Mouse (Mus musculus) liver, postnatal 0 days (tissue): ENCODE measurements around the gene Fam189b. TPM values are rescaled to one million over a fixed set of nuclear protein-coding genes. Genes with fewer than 3 reads are reported as not detected.

Experiments used
- ATAC-seq: fragments of 200-750 bp; cut with Nextera tagmentation; 2 replicates; pipeline ENCODE4 v1.8.0; 2017; ENCODE audit warnings: mild to moderate bottlenecking, moderate library complexity
- DNase-seq: peaks from one replicate; pipeline ENCODE4 v3.0.0-alpha.2; 2016
- H3K27ac ChIP-seq: fragments of 300-500 bp; sonication (generic); 2 replicates; pipeline ENCODE4 v1.5.1; 2014; ENCODE audit warnings: antibody characterized with exemption, moderate library complexity, mild to moderate bottlenecking, low read depth
- H3K27me3 ChIP-seq: fragments of 300-500 bp; sonication (generic); 2 replicates; pipeline ENCODE4 v1.6.1; 2014; ENCODE audit warnings: low read length, control low read depth, mixed read lengths; ENCODE audit not compliant: insufficient read depth
- H3K36me3 ChIP-seq: fragments of 300-500 bp; sonication (generic); replicated peaks from 2 replicates; pipeline ENCODE4 v1.6.1; 2014; ENCODE audit warnings: mild to moderate bottlenecking, control low read depth, low read length, moderate library complexity, mixed read lengths; ENCODE audit not compliant: insufficient read depth
- H3K4me1 ChIP-seq: fragments of 300-500 bp; sonication (generic); 2 replicates; pipeline ENCODE4 v1.6.1; 2014; ENCODE audit warnings: antibody characterized with exemption, mild to moderate bottlenecking, control low read depth; ENCODE audit not compliant: insufficient read depth
- H3K4me2 ChIP-seq: fragments of 300-500 bp; sonication (generic); 2 replicates; pipeline ENCODE4 v1.6.1; 2014; ENCODE audit warnings: low read depth, mild to moderate bottlenecking, low read length, moderate library complexity, mixed read lengths
- H3K4me3 ChIP-seq: fragments of 300-500 bp; sonication (generic); 2 replicates; pipeline ENCODE4 v1.5.1; 2014; ENCODE audit warnings: low read depth, low read length
- H3K9ac ChIP-seq: fragments of 300-500 bp; sonication (generic); replicated peaks from 2 replicates; pipeline ENCODE4 v1.6.1; 2014; ENCODE audit warnings: mild to moderate bottlenecking, moderate library complexity
- H3K9me3 ChIP-seq: fragments of 300-500 bp; sonication (generic); 2 replicates; pipeline ENCODE4 v1.6.1; 2016; ENCODE audit warnings: mild to moderate bottlenecking, control low read depth, low read length, mixed read lengths
- CTCF ChIP-seq: sonication (generic); IDR thresholded peaks from 2 replicates; pipeline ENCODE4 v1.5.1; 2016; ENCODE audit warnings: antibody characterized with exemption, low read depth
- EP300 ChIP-seq: IDR thresholded peaks from 2 replicates; pipeline ENCODE4 v1.6.1; 2016; ENCODE audit warnings: antibody characterized with exemption, low read depth, mild to moderate bottlenecking
- WGBS: fragments of 180-500 bp; shearing (Covaris S2); extraction: QIAGEN DNeasy Blood & Tissue Kit; methylation state at CpG from one replicate; pipeline ENCODE4 v1.1.7; 2014; ENCODE audit not compliant: insufficient replicate concordance; 5-methylcytosine and 5-hydroxymethylcytosine counted together
- polyA plus RNA-seq: library from polyadenylated mRNA; unstranded; fragments of >200 nt; fragmentation: Nextera tagmentation; extraction: Ambion mirVana; gene quantifications from 2 replicates; pipeline ENCODE4 v1.2.1, GENCODE M21; 2015

Gene Fam189b
- polyA plus RNA-seq, 1 experiment from 2014 or later: 2.1 TPM

DNA sequence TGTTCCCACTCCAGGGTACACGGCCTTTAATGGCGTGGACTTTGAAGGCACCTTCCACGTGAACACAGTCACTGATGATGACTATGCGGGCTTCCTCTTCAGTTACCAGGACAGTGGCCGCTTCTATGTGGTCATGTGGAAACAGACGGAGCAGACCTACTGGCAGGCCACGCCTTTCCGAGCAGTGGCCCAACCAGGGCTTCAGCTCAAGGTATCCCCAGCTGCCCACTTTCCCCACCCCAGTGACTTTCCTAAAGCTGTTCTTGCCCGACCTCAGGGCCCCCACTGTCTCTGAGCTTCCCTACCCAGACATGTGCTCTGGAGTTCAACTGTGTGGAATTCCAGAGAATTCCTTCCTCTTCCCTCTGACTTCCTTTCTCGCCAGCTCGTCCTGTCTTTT lies 41.9 kb downstream of the Fam189b start:
- H3K9me3 ChIP-seq: no peaks in the 10 kb centered on the region
- no peak overlapping the region for H3K4me2 ChIP-seq
- H3K36me3 ChIP-seq: no peaks in the 10 kb centered on the region
- H3K4me3 ChIP-seq: no peak overlapping the region
- ATAC-seq: no peak
- no peak overlapping the region for H3K9ac ChIP-seq
- peaks cover 32% of the 10 kb centered on the region for H3K27me3 ChIP-seq
- no peak for DNase-seq
- 70% methylated on average over 11 of the region's 11 CpGs for WGBS
- H3K4me1 ChIP-seq: peaks cover 10% of the 10 kb centered on the region
- TF ChIP-seq EP300: no peak
- no peak for TF ChIP-seq CTCF
- H3K27ac ChIP-seq: no peak overlapping the region

DNA sequence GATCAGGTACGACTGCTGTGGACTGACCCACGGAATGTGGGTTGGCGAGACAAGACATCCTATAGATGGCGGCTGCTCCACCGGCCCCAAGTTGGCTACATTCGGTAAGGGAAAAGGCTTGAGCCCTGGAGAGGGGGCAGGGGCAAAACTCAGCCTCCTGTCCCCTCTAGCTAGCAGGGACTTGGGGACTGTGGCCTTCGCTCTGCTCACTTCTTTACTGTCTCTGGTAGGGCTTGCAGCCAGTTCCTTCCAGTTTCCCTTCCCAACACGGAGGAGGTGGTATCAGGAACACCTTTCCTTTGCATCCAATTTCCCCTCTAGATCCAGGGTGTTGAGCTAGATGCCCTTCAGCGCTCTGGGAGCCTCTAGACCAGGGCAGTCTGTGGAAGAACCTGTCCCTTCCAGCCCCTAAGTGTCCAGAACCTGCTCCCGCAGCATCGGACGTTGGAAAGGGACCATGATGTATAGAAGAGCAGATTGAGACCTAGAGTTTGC lies 42.4 kb downstream of the Fam189b start:
- TF ChIP-seq EP300: no peak
- no peak for TF ChIP-seq CTCF
- no peaks in the 10 kb centered on the region for H3K9me3 ChIP-seq
- H3K4me2 ChIP-seq: no peak overlapping the region
- WGBS: 59% methylated on average over 12 of the region's 12 CpGs
- DNase-seq (no peak), ATAC-seq (no peak)
- peaks cover 10% of the 10 kb centered on the region for H3K4me1 ChIP-seq
- H3K27me3 ChIP-seq: peaks cover 35% of the 10 kb centered on the region
- no peaks in the 10 kb centered on the region for H3K36me3 ChIP-seq
- no peak overlapping the region for H3K9ac ChIP-seq
- no peak overlapping the region for H3K4me3 ChIP-seq
- no peak overlapping the region for H3K27ac ChIP-seq

DNA sequence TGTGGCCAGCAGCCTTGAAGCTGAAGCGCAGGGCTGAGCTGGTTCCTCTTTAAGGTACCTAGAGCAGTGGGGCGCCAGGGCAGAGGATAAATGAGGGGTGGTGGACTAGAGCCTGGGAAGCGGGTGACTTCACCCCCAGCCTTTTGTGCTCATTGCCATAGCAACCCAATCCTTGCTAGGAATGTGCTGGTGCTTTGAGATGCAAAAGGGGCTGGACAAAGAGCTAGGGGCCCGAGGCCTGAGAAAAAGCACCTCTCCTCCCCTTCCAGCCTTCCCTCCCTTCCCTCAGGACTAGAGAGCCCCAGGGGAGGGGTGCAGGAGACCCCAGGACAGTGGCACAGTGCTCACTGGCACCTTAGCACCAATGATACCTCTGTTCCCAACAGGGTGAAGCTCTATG lies 43.0 kb downstream of the Fam189b start:
- TF ChIP-seq EP300: no peak
- TF ChIP-seq CTCF: no peak
- ATAC-seq (no peak), DNase-seq (no peak)
- no peaks in the 10 kb centered on the region for H3K36me3 ChIP-seq
- no peaks in the 10 kb centered on the region for H3K9me3 ChIP-seq
- H3K4me3 ChIP-seq: no peak overlapping the region
- 44% methylated on average over 4 of the region's 4 CpGs for WGBS
- H3K27ac ChIP-seq: no peak overlapping the region
- peaks cover 10% of the 10 kb centered on the region for H3K4me1 ChIP-seq
- H3K4me2 ChIP-seq: no peak overlapping the region
- no peak overlapping the region for H3K9ac ChIP-seq
- peaks cover 39% of the 10 kb centered on the region for H3K27me3 ChIP-seq

DNA sequence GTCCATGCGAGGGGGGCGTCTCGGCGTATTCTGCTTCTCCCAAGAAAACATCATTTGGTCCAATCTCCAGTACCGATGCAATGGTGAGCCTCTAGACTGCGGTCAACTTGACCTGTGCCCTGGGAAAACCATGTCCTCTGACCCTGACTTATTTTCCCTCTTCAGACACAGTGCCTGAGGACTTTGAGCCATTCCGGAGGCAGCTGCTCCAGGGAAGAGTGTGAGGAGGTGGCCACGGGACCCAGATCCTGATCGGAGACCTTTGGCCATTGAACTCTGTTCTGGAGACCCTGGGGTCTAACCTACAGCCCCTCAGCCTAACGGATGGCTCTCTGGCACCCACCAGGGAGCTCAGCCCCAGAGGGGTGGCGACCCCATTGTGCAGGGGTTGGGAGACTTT lies 43.4 kb downstream of the Fam189b start:
- Histone ChIP-seq H3K4me1 (peaks cover 10% of the 10 kb centered on the region), H3K4me3 (no peak overlapping the region), H3K27me3 (peaks cover 41% of the 10 kb centered on the region), H3K9ac (no peak overlapping the region), H3K4me2 (no peak overlapping the region), H3K36me3 (no peaks in the 10 kb centered on the region), H3K27ac (no peak overlapping the region), H3K9me3 (no peaks in the 10 kb centered on the region)
- DNase-seq (no peak), ATAC-seq (no peak)
- 49% methylated on average over 11 of the region's 11 CpGs for WGBS
- TF ChIP-seq CTCF: no peak
- no peak for TF ChIP-seq EP300

DNA sequence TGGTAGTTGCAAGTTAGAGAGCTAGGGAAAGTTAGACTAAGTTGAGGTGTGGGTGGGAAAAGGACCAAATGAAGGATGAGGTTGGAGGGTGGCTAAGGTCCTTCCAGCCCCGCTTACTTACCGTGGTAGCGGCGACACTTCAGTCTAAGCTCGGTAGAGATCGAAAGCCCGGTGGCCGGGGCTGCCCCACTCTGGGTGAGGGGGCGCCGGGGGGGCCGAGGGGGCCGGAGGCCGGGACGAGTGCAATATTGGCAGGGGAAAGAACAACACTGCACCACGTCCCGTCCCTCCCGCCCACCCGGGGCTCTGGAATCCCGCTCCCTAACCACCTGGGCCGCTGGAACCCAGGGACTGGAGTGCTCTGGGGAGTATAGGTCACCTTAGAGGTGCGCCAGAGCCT lies 44.0 kb downstream of the Fam189b start, which contains the start of gene Mtx1:
TSS of gene Mtx1 (minus strand) at position 189 of the 400 bp plus-strand sequence.
- H3K27me3 ChIP-seq: peaks cover 44% of the 10 kb centered on the region
- no peaks in the 10 kb centered on the region for H3K36me3 ChIP-seq
- DNase-seq (no peak), ATAC-seq (no peak)
- TF ChIP-seq CTCF (no peak), EP300 (no peak)
- H3K4me2 ChIP-seq: peak within 1 kb of the TSS; percentile 81
- no peak within 1 kb of the TSS for H3K27ac ChIP-seq
- H3K4me3 ChIP-seq: peak within 1 kb of the TSS; percentile 57
- no peaks in the 10 kb centered on the region for H3K9me3 ChIP-seq
- no peak within 1 kb of the TSS for H3K9ac ChIP-seq
- 9% methylated on average over 21 of the region's 21 CpGs for WGBS
- peaks cover 10% of the 10 kb centered on the region for H3K4me1 ChIP-seq

DNA sequence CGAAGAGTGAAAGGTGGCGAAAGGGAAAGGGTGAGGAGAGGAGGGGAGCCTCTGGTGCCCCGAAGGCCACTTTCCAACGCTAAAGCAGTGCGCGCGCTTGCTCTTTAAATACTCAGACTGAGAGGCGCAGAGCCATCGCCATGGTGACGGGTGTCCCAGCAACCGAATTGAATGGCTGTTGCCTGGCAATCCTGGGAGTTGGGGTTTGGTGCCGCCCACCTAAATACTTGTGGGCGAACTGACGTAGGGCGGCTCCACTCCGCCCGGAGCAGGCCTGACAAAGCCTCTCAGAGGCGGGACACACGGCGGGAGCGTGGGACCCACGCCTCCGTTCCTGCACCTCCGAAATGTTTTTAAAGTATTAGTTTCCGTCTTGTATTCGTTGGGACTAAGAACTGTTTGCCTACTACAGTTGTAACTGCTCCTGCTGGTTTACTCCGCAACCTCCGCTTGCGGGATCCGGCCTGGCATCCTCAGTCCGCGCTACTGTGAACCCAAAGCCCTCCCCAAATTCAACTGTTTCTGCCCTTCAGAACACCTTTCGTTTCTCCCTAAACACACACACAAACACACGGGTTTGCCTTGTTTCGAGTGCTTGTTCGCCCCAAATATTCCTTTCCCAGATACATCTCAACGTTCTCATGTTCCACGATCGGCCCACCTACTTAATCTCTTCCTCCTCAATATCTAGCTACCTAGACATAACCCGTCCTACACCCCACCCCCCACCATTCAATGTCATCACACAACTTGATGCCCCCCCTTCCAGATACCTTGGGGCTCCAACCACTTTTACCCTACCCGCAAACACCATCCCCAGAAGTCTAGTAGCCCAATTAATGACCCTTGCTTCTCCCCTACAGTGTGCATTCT lies 44.6 kb downstream of the Fam189b start:
- Histone ChIP-seq H3K27me3 (peaks cover 48% of the 10 kb centered on the region), H3K27ac (no peak overlapping the region), H3K9ac (no peak overlapping the region; the same call in 1 of the 2 replicates), H3K36me3 (no peaks in the 10 kb centered on the region), H3K4me2 (peak overlapping the region; percentile 81), H3K4me3 (peak overlapping the region; percentile 57), H3K4me1 (peaks cover 10% of the 10 kb centered on the region), H3K9me3 (no peaks in the 10 kb centered on the region)
- WGBS: 6% methylated on average over 41 of the region's 41 CpGs
- peak; percentile 66 for DNase-seq
- peak; percentile 40 for ATAC-seq
- TF ChIP-seq EP300 (no peak), CTCF (no peak)
